Mouse (Mus musculus) liver, postnatal 0 days (tissue): ENCODE results near the gene Gm30191. TPM values are rescaled to one million over a fixed set of nuclear protein-coding genes. Genes with fewer than 3 reads are reported as not detected.

Experiments used
- ATAC-seq: fragments of 200-750 bp; cut with Nextera tagmentation; 2 replicates; pipeline ENCODE4 v1.8.0; 2017; ENCODE audit warnings: mild to moderate bottlenecking, moderate library complexity
- DNase-seq: peaks from one replicate; pipeline ENCODE4 v3.0.0-alpha.2; 2016
- H3K27ac ChIP-seq: fragments of 300-500 bp; sonication (generic); 2 replicates; pipeline ENCODE4 v1.5.1; 2014; ENCODE audit warnings: antibody characterized with exemption, moderate library complexity, mild to moderate bottlenecking, low read depth
- H3K27me3 ChIP-seq: fragments of 300-500 bp; sonication (generic); 2 replicates; pipeline ENCODE4 v1.6.1; 2014; ENCODE audit warnings: low read length, control low read depth, mixed read lengths; ENCODE audit not compliant: insufficient read depth
- H3K36me3 ChIP-seq: fragments of 300-500 bp; sonication (generic); replicated peaks from 2 replicates; pipeline ENCODE4 v1.6.1; 2014; ENCODE audit warnings: mild to moderate bottlenecking, control low read depth, low read length, moderate library complexity, mixed read lengths; ENCODE audit not compliant: insufficient read depth
- H3K4me1 ChIP-seq: fragments of 300-500 bp; sonication (generic); 2 replicates; pipeline ENCODE4 v1.6.1; 2014; ENCODE audit warnings: antibody characterized with exemption, mild to moderate bottlenecking, control low read depth; ENCODE audit not compliant: insufficient read depth
- H3K4me2 ChIP-seq: fragments of 300-500 bp; sonication (generic); 2 replicates; pipeline ENCODE4 v1.6.1; 2014; ENCODE audit warnings: low read depth, mild to moderate bottlenecking, low read length, moderate library complexity, mixed read lengths
- H3K4me3 ChIP-seq: fragments of 300-500 bp; sonication (generic); 2 replicates; pipeline ENCODE4 v1.5.1; 2014; ENCODE audit warnings: low read depth, low read length
- H3K9ac ChIP-seq: fragments of 300-500 bp; sonication (generic); replicated peaks from 2 replicates; pipeline ENCODE4 v1.6.1; 2014; ENCODE audit warnings: mild to moderate bottlenecking, moderate library complexity
- H3K9me3 ChIP-seq: fragments of 300-500 bp; sonication (generic); 2 replicates; pipeline ENCODE4 v1.6.1; 2016; ENCODE audit warnings: mild to moderate bottlenecking, control low read depth, low read length, mixed read lengths
- CTCF ChIP-seq: sonication (generic); IDR thresholded peaks from 2 replicates; pipeline ENCODE4 v1.5.1; 2016; ENCODE audit warnings: antibody characterized with exemption, low read depth
- EP300 ChIP-seq: IDR thresholded peaks from 2 replicates; pipeline ENCODE4 v1.6.1; 2016; ENCODE audit warnings: antibody characterized with exemption, low read depth, mild to moderate bottlenecking
- WGBS: fragments of 180-500 bp; shearing (Covaris S2); extraction: QIAGEN DNeasy Blood & Tissue Kit; methylation state at CpG from one replicate; pipeline ENCODE4 v1.1.7; 2014; ENCODE audit not compliant: insufficient replicate concordance; 5-methylcytosine and 5-hydroxymethylcytosine counted together
- polyA plus RNA-seq: library from polyadenylated mRNA; unstranded; fragments of >200 nt; fragmentation: Nextera tagmentation; extraction: Ambion mirVana; gene quantifications from 2 replicates; pipeline ENCODE4 v1.2.1, GENCODE M21; 2015

Gene Gm30191
- polyA plus RNA-seq, 1 experiment from 2014 or later = not detected

DNA sequence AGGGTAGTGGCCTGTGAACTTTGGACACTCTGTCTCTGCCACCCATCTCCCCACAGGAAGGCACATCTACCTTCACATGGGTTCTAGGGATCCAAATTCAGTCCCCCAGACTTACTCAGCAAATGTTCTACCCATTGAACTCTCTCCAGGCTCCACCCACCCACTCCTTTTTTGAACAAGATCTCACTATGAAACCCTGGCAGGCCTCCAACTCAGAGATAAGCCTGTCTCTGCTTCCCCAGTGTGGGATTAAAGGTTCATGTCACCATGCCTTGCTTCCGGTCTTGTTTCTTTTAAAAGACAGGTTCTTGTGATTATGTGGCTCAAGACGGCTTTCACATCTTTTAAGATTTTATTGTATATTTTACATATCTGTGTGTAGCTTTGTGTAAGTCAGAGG lies 38.2 kb downstream of the Gm30191 start:
- H3K27me3 ChIP-seq = no peaks in the 10 kb centered on the region
- H3K27ac ChIP-seq = peak overlapping the region; percentile 39; the same call in 1 of the 2 replicates
- no peak overlapping the region for H3K9ac ChIP-seq
- peak overlapping the region; percentile 97; the same call in 1 of the 2 replicates for H3K4me2 ChIP-seq
- H3K9me3 ChIP-seq = no peaks in the 10 kb centered on the region
- H3K4me3 ChIP-seq = no peak overlapping the region
- WGBS = 56% methylated on average over 2 of the region's 2 CpGs
- peaks cover 37% of the 10 kb centered on the region for H3K36me3 ChIP-seq
- H3K4me1 ChIP-seq = peaks cover 25% of the 10 kb centered on the region
- peak; percentile 67 for DNase-seq
- no peak for ATAC-seq
- TF ChIP-seq EP300 (no peak), CTCF (no peak)

DNA sequence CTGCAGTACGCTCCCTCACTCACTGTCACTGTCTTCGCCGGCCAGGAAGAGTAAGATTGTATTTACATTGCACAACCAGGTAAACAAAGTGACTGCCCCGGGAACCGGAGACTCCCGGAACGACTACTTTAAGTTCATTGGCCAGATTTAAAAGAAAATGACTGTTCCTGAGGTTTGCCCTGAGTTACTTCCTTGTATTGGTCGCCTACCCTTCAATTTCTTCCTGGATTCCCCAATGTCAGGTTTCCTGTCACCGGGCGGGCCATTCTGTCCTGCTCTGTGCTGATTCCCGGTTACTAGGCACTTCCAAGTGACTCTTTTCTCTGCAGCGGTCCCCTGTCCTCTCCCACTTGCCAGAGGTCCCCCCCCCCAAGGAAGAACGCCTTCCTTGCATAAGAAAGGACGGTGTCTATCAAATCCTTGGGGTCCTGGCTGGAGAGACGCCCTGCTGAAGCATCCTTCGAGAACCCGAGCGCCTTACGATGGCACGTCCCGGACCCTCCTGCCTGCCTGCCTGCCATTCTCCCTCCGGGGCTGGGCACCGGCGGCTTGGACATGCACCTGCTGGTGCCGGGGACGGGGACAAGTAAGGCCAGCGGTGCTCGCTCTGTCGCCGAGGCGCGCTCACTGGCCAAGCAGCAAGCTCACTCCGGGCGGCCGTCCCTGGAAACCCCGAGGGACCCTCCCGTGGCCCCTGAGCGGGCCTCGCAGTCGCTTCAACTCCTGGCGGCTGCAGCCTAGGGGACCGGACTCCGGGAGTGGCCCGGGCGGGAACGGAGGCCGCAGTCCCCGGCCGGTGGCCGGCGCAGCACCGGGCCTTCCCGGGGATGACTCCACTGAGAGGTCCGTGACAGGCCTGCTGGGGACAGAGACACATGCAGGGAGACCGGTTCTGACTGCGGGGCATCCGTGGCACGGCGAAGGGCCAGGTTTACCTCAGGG lies 39.8 kb downstream of the Gm30191 start:
- Histone ChIP-seq H3K4me2 (peak overlapping the region; percentile 97), H3K4me3 (peak overlapping the region; percentile 98), H3K27ac (peak overlapping the region; percentile 86), H3K9me3 (no peaks in the 10 kb centered on the region), H3K27me3 (no peaks in the 10 kb centered on the region), H3K36me3 (peaks cover 28% of the 10 kb centered on the region), H3K4me1 (peaks cover 25% of the 10 kb centered on the region), H3K9ac (peak overlapping the region; percentile 98)
- DNase-seq (peak; percentile 57), ATAC-seq (peak; percentile 22)
- WGBS = under 1% methylated on average over 53 of the region's 59 CpGs
- no peak for TF ChIP-seq EP300
- TF ChIP-seq CTCF = no peak

DNA sequence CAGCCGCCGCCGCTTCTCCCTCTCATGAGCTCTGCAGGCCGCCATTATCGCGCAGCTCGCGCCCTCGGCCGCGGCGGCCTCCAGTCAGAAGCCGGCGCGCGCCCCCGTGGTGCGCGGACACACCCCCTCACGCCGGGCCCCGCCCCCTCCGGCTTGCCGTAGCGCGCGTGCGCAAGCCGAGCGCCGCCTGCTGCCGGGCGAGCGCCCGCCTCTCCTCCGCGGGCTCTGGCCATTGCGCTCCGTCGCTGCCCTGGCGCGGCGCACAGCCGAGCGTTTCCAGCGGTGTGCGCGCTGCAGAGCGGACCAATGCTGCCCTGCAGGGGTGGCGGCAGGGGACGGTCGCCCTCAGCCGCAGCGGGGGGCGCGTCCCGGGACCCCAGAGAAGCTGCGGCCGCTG lies 40.4 kb downstream of the Gm30191 start:
- peak; percentile 98 for DNase-seq
- TF ChIP-seq EP300 (no peak), CTCF (peak; percentile 48)

DNA sequence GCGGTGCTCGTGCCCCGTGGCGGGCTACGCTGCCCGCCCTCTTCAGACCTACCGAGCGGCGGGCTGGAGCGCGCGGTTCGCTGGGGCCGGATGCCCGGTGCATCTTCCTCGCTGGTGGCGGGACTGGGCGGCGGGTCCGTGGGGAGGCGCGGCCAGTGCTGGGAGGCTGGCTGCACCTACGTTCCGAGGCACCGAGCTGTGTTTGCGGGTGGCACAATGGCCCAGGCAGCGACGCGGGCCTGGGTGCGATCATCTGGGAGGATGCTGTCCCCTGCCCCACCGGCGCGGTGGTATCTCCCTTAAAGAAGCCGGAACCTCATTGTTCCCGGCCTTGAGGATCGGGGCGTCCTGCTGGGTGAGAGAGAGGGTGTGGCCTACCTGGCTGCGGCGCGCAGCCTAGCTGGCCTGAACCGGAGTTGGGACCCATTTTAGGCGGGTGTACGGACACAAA lies 40.9 kb downstream of the Gm30191 start, which contains the start of gene Pdik1l:
TSS of gene Pdik1l (minus strand) at position 321 of the 451 bp plus-strand sequence.
- Histone ChIP-seq H3K27me3 (peaks cover 5% of the 10 kb centered on the region; the same call in 1 of the 2 replicates), H3K4me3 (peak within 1 kb of the TSS; percentile 98), H3K36me3 (peaks cover 18% of the 10 kb centered on the region), H3K4me1 (peaks cover 25% of the 10 kb centered on the region), H3K4me2 (peak within 1 kb of the TSS; percentile 97), H3K9ac (peak within 1 kb of the TSS; percentile 98), H3K27ac (peak within 1 kb of the TSS; percentile 94), H3K9me3 (no peaks in the 10 kb centered on the region)
- no peak for TF ChIP-seq EP300
- TF ChIP-seq CTCF = no peak
- under 1% methylated on average over 30 of the region's 43 CpGs for WGBS
- peak; percentile 72 for ATAC-seq
- peak; percentile 82 for DNase-seq

More for the DNA sequence above, 40.4 kb downstream of the Gm30191 start:
- Histone ChIP-seq H3K4me2 (peak overlapping the region; percentile 97), H3K27me3 (0 out of 2 replicates have a peak, but pooled peaks cover under 1% of the 10 kb centered on the region), H3K36me3 (peaks cover 22% of the 10 kb centered on the region), H3K9ac (peak overlapping the region; percentile 98), H3K27ac (peak overlapping the region; percentile 94), H3K4me3 (peak overlapping the region; percentile 98), H3K9me3 (no peaks in the 10 kb centered on the region), H3K4me1 (peaks cover 25% of the 10 kb centered on the region)
- ATAC-seq = peak; percentile 92
- 0% methylated on average over 34 of the region's 59 CpGs for WGBS

DNA sequence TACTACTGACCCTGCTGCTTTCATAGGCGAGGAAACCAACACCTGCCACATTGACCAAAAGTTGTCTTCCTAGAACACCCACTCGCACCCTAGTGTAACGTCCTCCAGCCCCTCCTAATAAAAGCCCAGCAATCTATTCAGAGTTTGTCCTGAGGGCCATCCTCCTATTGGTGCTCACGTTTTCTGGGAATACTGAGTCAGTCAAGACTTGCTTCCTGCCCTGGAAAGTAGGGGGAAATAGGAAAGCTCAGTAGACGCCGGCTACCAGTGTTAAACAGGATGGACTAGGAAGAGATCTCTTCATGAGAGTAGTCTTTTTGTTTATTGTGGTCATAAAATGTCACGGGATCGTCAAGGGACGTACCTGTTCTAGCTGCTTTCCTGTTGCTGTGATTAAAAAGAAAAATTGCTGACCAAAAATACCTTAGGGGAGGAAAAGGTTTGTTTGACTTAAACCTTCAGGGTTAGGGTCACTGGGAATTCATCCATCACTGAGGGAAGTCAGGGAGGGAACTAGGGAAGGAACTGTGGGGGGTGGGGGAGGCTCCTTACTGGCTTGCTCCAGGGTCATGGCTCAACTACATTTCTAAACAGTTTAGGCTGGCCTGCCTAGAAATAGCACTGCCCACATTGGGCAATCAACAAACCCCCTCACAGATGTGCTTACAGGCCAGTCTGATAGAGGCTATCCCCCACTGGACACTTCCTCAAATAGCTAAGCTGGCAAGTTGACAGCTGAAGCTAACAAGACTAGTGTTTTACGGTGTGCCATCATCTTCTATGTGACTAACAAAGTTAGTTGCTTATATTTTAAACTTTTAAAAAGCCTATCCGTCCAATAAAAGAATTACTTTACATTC lies 41.9 kb downstream of the Gm30191 start:
- Histone ChIP-seq H3K4me3 (peak overlapping the region; percentile 98), H3K9me3 (no peaks in the 10 kb centered on the region), H3K4me1 (peaks cover 25% of the 10 kb centered on the region), H3K27me3 (peaks cover 5% of the 10 kb centered on the region; the same call in 1 of the 2 replicates), H3K9ac (peak overlapping the region; percentile 79), H3K27ac (peak overlapping the region; percentile 94), H3K36me3 (peaks cover 8% of the 10 kb centered on the region), H3K4me2 (peak overlapping the region; percentile 97)
- 33% methylated on average over 11 of the region's 11 CpGs for WGBS
- TF ChIP-seq CTCF = no peak
- no peak for TF ChIP-seq EP300
- ATAC-seq (no peak), DNase-seq (no peak)
